Mouse (Mus musculus) liver, embryonic 14.5 days (tissue): Measurements from ENCODE around the gene Clybl.

ENCODE experiments used
- CTCF ChIP-seq: IDR thresholded peaks from 2 replicates; pipeline ENCODE4 v1.5.1; 2016; ENCODE audit warnings: antibody characterized with exemption, low read depth, control low read depth
- EP300 ChIP-seq: IDR thresholded peaks from 2 replicates; pipeline ENCODE4 v1.6.1; 2016; ENCODE audit warnings: antibody characterized with exemption, low read depth

GRCm38 (mm10) chr14:122190527-122190926, 9.0 kb downstream of the Clybl start:
- TF ChIP-seq CTCF (no peak), EP300 (no peak)
